Mouse (Mus musculus): ENCODE measurements around the gene Scarf1. TPM values are rescaled to one million over a fixed set of nuclear protein-coding genes. Genes with fewer than 3 reads are reported as not detected.
A peak's percentile ranks its signal among the peaks of the same experiment; 100 is the strongest.

Gene Scarf1
- polyA plus RNA-seq, 1 experiment = 13.3 TPM

- WGBS = 38% methylated on average over 9 of the region's 9 CpGs
- TF ChIP-seq POLR2A (IDR thresholded peaks at IDR 0.05; ENCODE audit: low read depth, low read length) (no peak), CTCF (conservative IDR thresholded peaks at IDR 0.05; ENCODE audit: insufficient read depth, insufficient read length, low read depth, low read length) (no peak)
- no peak for DNase-seq
Observed at GRCm38 (mm10) chr11:75567346-75568114, 54.2 kb downstream of the Scarf1 start.

GRCm38 (mm10) chr11:75568115-75568511 is 54.8 kb downstream of the Scarf1 start:
- peaks cover 10% of the 10 kb centered on the region for H3K4me1 ChIP-seq (ENCODE audit: control insufficient read depth, insufficient read depth, low read length)
- no peak for TF ChIP-seq POLR2A (IDR thresholded peaks at IDR 0.05; ENCODE audit: low read depth, low read length)
- TF ChIP-seq CTCF (conservative IDR thresholded peaks at IDR 0.05; ENCODE audit: insufficient read depth, insufficient read length, low read depth, low read length) = no peak
- no peak overlapping the region for H3K4me3 ChIP-seq (ENCODE audit: insufficient read depth, low read depth, low read length)
- H3K27me3 ChIP-seq (replicated peaks; ENCODE audit: control insufficient read depth, insufficient read depth, low read length) = no peaks in the 10 kb centered on the region
- H3K36me3 ChIP-seq (ENCODE audit: control insufficient read depth, insufficient read depth, low read length) = no peaks in the 10 kb centered on the region; the same call in 1 of the 2 replicates
- WGBS = 76% methylated on average over 6 of the region's 6 CpGs
- peak overlapping the region; percentile 4; the same call in 1 of the 2 replicates for H3K27ac ChIP-seq (ENCODE audit: insufficient read depth, low read depth, low read length)
- DNase-seq = no peak

More at GRCm38 (mm10) chr11:75567346-75568114, 54.2 kb downstream of the Scarf1 start:
- Histone ChIP-seq H3K27ac (ENCODE audit: insufficient read depth, low read depth, low read length) (no peak overlapping the region), H3K4me1 (ENCODE audit: control insufficient read depth, insufficient read depth, low read length) (peaks cover 10% of the 10 kb centered on the region), H3K36me3 (ENCODE audit: control insufficient read depth, insufficient read depth, low read length) (no peaks in the 10 kb centered on the region; the same call in 1 of the 2 replicates), H3K27me3 (replicated peaks; ENCODE audit: control insufficient read depth, insufficient read depth, low read length) (no peaks in the 10 kb centered on the region), H3K4me3 (ENCODE audit: insufficient read depth, low read depth, low read length) (no peak overlapping the region)

- no peak overlapping the region for H3K4me3 ChIP-seq (ENCODE audit: insufficient read depth, low read depth, low read length)
- TF ChIP-seq POLR2A (IDR thresholded peaks at IDR 0.05; ENCODE audit: low read depth, low read length) = no peak
- peak overlapping the region; percentile 4; the same call in 1 of the 2 replicates for H3K27ac ChIP-seq (ENCODE audit: insufficient read depth, low read depth, low read length)
- DNase-seq = peak; percentile 86
- no peaks in the 10 kb centered on the region; the same call in 1 of the 2 replicates for H3K36me3 ChIP-seq (ENCODE audit: control insufficient read depth, insufficient read depth, low read length)
- H3K27me3 ChIP-seq (replicated peaks; ENCODE audit: control insufficient read depth, insufficient read depth, low read length) = no peaks in the 10 kb centered on the region
- 69% methylated on average over 12 of the region's 12 CpGs for WGBS
- H3K4me1 ChIP-seq (ENCODE audit: control insufficient read depth, insufficient read depth, low read length) = peaks cover 7% of the 10 kb centered on the region
Observed at GRCm38 (mm10) chr11:75568962-75569361, 55.6 kb downstream of the Scarf1 start.

DNA sequence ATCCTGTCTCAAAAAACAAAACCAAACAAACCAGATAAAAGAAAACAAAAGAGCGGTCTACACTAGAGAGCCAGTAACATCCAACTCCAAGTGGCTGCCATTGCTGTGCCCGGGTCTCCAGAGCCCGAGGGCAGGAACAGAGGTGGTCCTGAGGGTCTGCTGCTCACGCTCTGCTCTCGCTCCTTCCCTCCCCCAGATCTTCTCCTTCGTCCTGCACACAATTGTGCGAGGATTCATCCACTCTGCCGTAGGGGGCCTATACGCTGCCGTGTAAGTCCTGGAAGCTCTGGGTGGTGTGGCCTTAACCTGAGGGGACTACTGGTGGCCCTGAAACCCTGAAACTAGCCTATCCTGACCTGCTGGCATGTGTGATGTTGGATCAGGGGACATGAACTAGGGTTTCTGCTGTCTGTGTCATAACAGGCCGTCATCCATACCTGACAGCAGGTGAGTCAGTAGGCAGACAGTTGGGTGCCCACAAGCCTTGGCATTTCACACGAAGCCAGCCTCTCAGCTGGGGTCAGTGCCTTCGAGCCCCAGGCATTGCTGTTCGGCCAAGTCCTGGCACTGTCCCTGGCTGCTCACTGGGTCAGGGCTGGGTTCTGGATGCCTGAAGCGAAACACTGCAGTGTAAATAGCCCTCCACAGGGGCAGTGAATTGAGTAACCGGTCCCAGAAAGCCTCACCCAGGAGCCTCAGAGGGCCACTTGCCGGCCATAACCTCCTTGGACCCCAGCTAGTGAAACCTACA is 57.2 kb downstream of the Scarf1 start:
- WGBS = 80% methylated on average over 17 of the region's 17 CpGs
- H3K4me3 ChIP-seq (ENCODE audit: insufficient read depth, low read depth, low read length) = no peak overlapping the region
- TF ChIP-seq CTCF (conservative IDR thresholded peaks at IDR 0.05; ENCODE audit: insufficient read depth, insufficient read length, low read depth, low read length) (no peak), POLR2A (IDR thresholded peaks at IDR 0.05; ENCODE audit: low read depth, low read length) (no peak)
- peaks cover 7% of the 10 kb centered on the region for H3K4me1 ChIP-seq (ENCODE audit: control insufficient read depth, insufficient read depth, low read length)
- no peak for DNase-seq
- H3K36me3 ChIP-seq (ENCODE audit: control insufficient read depth, insufficient read depth, low read length) = no peaks in the 10 kb centered on the region; the same call in 1 of the 2 replicates
- no peaks in the 10 kb centered on the region for H3K27me3 ChIP-seq (replicated peaks; ENCODE audit: control insufficient read depth, insufficient read depth, low read length)
- H3K27ac ChIP-seq (ENCODE audit: insufficient read depth, low read depth, low read length) = no peak overlapping the region

- no peak for TF ChIP-seq POLR2A (IDR thresholded peaks at IDR 0.05; ENCODE audit: low read depth, low read length)
- DNase-seq = no peak
- Histone ChIP-seq H3K4me3 (ENCODE audit: insufficient read depth, low read depth, low read length) (no peak overlapping the region), H3K4me1 (ENCODE audit: control insufficient read depth, insufficient read depth, low read length) (peaks cover 7% of the 10 kb centered on the region), H3K27me3 (replicated peaks; ENCODE audit: control insufficient read depth, insufficient read depth, low read length) (no peaks in the 10 kb centered on the region), H3K27ac (ENCODE audit: insufficient read depth, low read depth, low read length) (no peak overlapping the region), H3K36me3 (ENCODE audit: control insufficient read depth, insufficient read depth, low read length) (no peaks in the 10 kb centered on the region; the same call in 1 of the 2 replicates)
- WGBS = 55% methylated on average over 14 of the region's 14 CpGs
Observed at GRCm38 (mm10) chr11:75571126-75571990, 58.0 kb downstream of the Scarf1 start.

- TF ChIP-seq CTCF (conservative IDR thresholded peaks at IDR 0.05; ENCODE audit: insufficient read depth, insufficient read length, low read depth, low read length) (no peak), POLR2A (IDR thresholded peaks at IDR 0.05; ENCODE audit: low read depth, low read length) (no peak)
- Histone ChIP-seq H3K4me3 (ENCODE audit: insufficient read depth, low read depth, low read length) (no peak overlapping the region), H3K27ac (ENCODE audit: insufficient read depth, low read depth, low read length) (peak overlapping the region; percentile 12), H3K27me3 (replicated peaks; ENCODE audit: control insufficient read depth, insufficient read depth, low read length) (no peaks in the 10 kb centered on the region), H3K36me3 (ENCODE audit: control insufficient read depth, insufficient read depth, low read length) (no peaks in the 10 kb centered on the region; the same call in 1 of the 2 replicates), H3K4me1 (ENCODE audit: control insufficient read depth, insufficient read depth, low read length) (peaks cover 7% of the 10 kb centered on the region)
- WGBS = 48% methylated on average over 10 of the region's 10 CpGs
- no peak for DNase-seq
Observed at GRCm38 (mm10) chr11:75572301-75572791, 59.0 kb downstream of the Scarf1 start.

Measured in kidney, adult 2 months (tissue).